Comparison of ENCODE assay signal across 1 mouse cellular context in genomic region chr3:88081345-88082223, GRCm38 (mm10).
TF ChIP-seq lines count a peak whose summit lies in the region.

Gene Iqgap3 (plus strand): TSS chr3:88081971.

TF ChIP-seq in MEL, 35 proteins besides CTCF, POLR2A, EP300 and RAD21 (continued from another document):
- TF ChIP-seq USF1 (IDR thresholded peaks at IDR 0.05; ENCODE audit: low read depth, low read length): peak; percentile 80
- peak; percentile 84 for TF ChIP-seq MAZ (IDR thresholded peaks at IDR 0.05; ENCODE audit: low read depth, low read length)
